Mouse (Mus musculus) midbrain, embryonic 10.5 days (tissue): Measurements from ENCODE around the gene 2610042L04Rik. TPM values are rescaled to one million over a fixed set of nuclear protein-coding genes. Genes with fewer than 3 reads are reported as not detected.
"Not testable (repeated sequence)": the region's sequence is repeated elsewhere in the genome, so short reads cannot be mapped to it uniquely, and the experiment has no call there.

Experiments used
- DNase-seq: peaks from one replicate; pipeline ENCODE4 v3.0.0-alpha.2; 2017; ENCODE audit warnings: low spot score
- H3K27ac ChIP-seq: fragments of 300-500 bp; sonication (generic); replicated peaks from 2 replicates; pipeline ENCODE4 v1.5.1; 2016; ENCODE audit warnings: mild to moderate bottlenecking
- H3K27me3 ChIP-seq: fragments of 300-500 bp; sonication (generic); 2 replicates; pipeline ENCODE4 v1.6.1; 2016; ENCODE audit warnings: low read depth, mild to moderate bottlenecking; ENCODE audit not compliant: poor library complexity, severe bottlenecking
- H3K36me3 ChIP-seq: fragments of 300-500 bp; sonication (generic); 2 replicates; pipeline ENCODE4 v1.6.1; 2016; ENCODE audit warnings: mild to moderate bottlenecking, moderate library complexity
- H3K4me1 ChIP-seq: fragments of 300-500 bp; sonication (generic); 2 replicates; pipeline ENCODE4 v1.6.1; 2016
- H3K4me3 ChIP-seq: fragments of 300-500 bp; sonication (generic); 2 replicates; pipeline ENCODE4 v1.5.1; 2016; ENCODE audit warnings: mild to moderate bottlenecking, moderate library complexity
- H3K9me3 ChIP-seq: fragments of 300-500 bp; sonication (generic); replicated peaks from 2 replicates; pipeline ENCODE4 v1.6.1; 2016; ENCODE audit warnings: mild to moderate bottlenecking
- WGBS: fragments of 180-500 bp; shearing (Covaris S2); methylation state at CpG from one replicate; pipeline ENCODE4 v1.1.7; 2016; 5-methylcytosine and 5-hydroxymethylcytosine counted together
- polyA plus RNA-seq: library from polyadenylated mRNA; unstranded; fragments of >200 nt; fragmentation: Nextera tagmentation; extraction: Ambion mirVana; gene quantifications from 2 replicates; pipeline ENCODE4 v1.2.1, GENCODE M21; 2016

Gene 2610042L04Rik
- polyA plus RNA-seq, result 0.52 and 0.65 TPM in 2 replicates

DNA sequence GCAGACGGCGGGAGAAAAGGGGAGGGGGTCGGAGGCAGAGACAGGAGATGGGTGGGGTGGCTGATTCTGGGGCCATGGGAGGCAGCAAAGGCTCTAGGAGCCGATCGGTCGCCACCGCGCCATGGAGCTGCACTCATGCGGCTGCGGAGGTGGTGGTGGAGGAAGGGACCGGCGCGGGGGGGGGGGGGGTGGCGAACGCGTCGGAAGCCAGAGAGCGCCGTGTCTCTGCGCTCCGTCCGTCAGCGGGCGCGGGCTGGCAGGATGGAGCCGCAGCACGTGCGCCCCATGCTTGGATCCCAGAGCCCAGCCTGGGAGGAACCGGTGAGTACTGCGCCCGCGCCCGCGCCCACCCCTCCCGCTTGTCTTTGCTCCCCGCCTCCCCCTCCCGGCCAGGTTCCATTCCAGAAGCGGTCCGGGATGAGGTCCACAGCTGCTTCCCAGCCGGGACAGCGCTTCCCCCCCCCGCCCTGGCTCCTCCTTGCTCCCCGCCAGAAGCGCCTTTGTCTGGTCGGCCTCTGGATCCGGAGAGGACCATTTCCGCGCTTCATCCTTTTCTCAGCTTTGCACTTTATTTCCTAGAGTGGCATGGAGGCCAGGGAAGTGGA is at the start of gene 2610042L04Rik:
Gene 2610042L04Rik, plus strand, starts transcription at position 288 of the 605 bp plus-strand sequence.
- not testable (repeated sequence) for H3K9me3 ChIP-seq, H3K4me1 ChIP-seq, H3K27me3 ChIP-seq, H3K36me3 ChIP-seq
- H3K27ac ChIP-seq, result peak within 1 kb of the TSS; percentile 75
- H3K4me3 ChIP-seq, result peak within 1 kb of the TSS; percentile 57
- under 1% methylated on average over 21 of the region's 48 CpGs for WGBS
- peak; percentile 34 for DNase-seq

GRCm38 (mm10) chr14:4316983-4317382 is 17.6 kb upstream of the 2610042L04Rik start, which contains the start of gene Gm3149:
TSS of gene Gm3149 (plus strand) at chr14:4317283.
- H3K4me1 ChIP-seq, H3K4me3 ChIP-seq, H3K9me3 ChIP-seq, H3K27ac ChIP-seq, H3K36me3 ChIP-seq, H3K27me3 ChIP-seq, DNase-seq: not testable (repeated sequence)
- no CpG with 5 or more reads among the region's 1 CpGs for WGBS

- H3K27ac ChIP-seq, H3K4me3 ChIP-seq, H3K4me1 ChIP-seq, H3K27me3 ChIP-seq, H3K9me3 ChIP-seq, H3K36me3 ChIP-seq, DNase-seq: not testable (repeated sequence)
- WGBS, result 5% methylated on average over 8 of the region's 8 CpGs
Measured at GRCm38 (mm10) chr14:4335506-4335905, 943 bp downstream of the 2610042L04Rik start.

DNA sequence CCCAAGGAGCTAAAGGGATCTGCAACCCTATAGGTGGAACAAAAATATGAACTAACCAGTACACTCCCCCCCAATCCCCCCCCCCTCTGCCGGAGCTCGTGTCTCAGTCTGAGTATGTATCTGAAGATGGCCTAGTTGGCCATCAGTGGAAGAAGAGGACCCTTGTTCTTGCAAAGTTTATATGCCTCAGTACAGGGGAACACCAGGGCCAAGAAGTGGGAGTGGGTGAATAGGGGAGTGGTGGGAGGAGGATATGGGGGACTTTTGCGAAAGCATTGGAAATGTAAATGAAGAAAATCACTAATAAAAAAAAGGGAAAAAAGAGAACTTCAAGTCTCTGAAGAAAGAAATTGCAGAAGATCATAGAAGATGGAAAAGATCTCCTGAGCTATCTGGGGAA is 34.4 kb downstream of the 2610042L04Rik start:
- not testable (repeated sequence) for H3K4me1 ChIP-seq, H3K4me3 ChIP-seq, H3K9me3 ChIP-seq, H3K36me3 ChIP-seq, H3K27ac ChIP-seq, H3K27me3 ChIP-seq, DNase-seq
- 91% methylated on average over 3 of the region's 3 CpGs for WGBS

GRCm38 (mm10) chr14:4369691-4370090 is 35.1 kb downstream of the 2610042L04Rik start:
- not testable (repeated sequence) for H3K36me3 ChIP-seq, H3K27ac ChIP-seq, H3K4me1 ChIP-seq, H3K4me3 ChIP-seq, H3K9me3 ChIP-seq, H3K27me3 ChIP-seq, DNase-seq
- WGBS, result 84% methylated on average over 3 of the region's 3 CpGs

- not testable (repeated sequence) for H3K27ac ChIP-seq, H3K27me3 ChIP-seq, H3K9me3 ChIP-seq, DNase-seq, H3K36me3 ChIP-seq, H3K4me1 ChIP-seq, H3K4me3 ChIP-seq
Measured at GRCm38 (mm10) chr14:4377871-4378270, 43.3 kb downstream of the 2610042L04Rik start.

DNA sequence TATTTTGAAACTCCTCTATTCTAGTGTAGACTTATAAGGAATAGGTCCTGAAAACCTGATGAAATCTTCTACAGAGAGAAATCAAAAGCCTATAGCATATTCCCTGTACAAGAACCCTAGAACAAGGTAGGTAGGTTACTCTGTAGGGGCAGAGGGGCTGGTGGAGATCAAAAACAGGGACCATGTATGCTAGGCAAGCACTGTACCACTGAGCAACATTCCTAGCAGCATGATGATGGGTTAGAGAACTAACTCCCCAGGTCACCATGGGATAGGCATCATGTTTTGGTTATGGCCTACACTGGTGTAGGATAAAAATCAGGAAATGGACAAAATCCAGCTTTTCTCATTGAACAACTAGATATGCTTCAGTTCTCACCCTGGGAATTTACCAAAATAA is 51.0 kb downstream of the 2610042L04Rik start:
- H3K4me1 ChIP-seq, DNase-seq, H3K27ac ChIP-seq, H3K36me3 ChIP-seq, H3K27me3 ChIP-seq, H3K9me3 ChIP-seq, H3K4me3 ChIP-seq: not testable (repeated sequence)

DNA sequence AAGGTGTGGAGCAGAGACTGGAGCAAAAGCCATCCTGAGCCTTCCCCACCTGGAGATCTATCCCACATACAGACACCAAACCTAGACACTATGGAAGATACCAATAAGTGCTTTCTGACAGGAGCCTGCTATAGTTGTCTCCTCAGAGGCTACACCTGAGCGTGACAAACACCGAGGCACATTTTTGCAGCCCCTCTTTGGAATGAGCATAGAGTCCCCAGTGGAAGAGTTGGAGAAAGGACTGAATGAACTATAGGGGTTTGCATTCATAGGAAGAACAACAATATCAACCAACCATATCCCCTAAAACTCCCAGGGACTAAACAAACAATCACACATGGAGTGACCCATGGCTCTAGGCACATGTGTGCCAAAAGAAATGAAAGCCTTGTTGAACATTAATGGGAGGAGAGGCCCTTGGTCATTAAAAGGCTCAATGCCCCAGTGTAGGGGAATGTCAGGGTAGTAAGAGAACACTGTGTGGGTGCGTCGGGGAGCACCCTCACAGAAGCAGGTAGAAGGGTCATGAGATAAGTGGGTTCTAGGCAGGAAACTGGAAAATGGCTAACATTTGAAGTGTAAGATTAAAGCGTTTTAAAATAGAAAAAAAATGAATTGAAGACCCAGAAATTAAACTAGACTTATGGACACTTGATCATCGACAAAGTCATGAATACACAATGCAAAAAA is 58.4 kb downstream of the 2610042L04Rik start:
- not testable (repeated sequence) for H3K9me3 ChIP-seq, H3K4me3 ChIP-seq, H3K27ac ChIP-seq, DNase-seq, H3K27me3 ChIP-seq, H3K4me1 ChIP-seq, H3K36me3 ChIP-seq
- 97% methylated on average over 4 of the region's 6 CpGs for WGBS

DNA sequence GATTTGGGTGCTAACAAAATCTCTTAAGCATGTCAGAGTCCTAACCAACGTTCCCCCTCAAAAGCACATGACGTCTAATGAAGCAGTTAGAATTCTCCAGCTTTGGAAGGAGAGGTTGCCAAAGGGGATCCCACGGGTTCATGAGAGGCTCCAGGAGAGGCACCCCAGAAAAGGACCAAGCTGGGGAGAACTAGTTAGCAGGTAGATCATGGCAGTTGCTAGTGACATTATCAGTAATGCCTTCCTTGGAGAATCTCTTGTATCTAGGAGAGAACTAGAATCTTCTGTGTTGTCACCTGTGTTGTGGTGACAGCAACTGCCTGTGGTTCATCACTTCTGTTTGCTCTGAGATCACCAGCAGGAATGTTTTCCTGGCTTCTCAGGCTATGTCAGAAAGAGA is 62.7 kb downstream of the 2610042L04Rik start, which contains the start of gene Gm3159:
Gene Gm3159, plus strand, starts transcription at position 301 of the 400 bp plus-strand sequence.
- H3K36me3 ChIP-seq, H3K9me3 ChIP-seq, H3K4me1 ChIP-seq, H3K27me3 ChIP-seq, H3K4me3 ChIP-seq, DNase-seq, H3K27ac ChIP-seq: not testable (repeated sequence)
- WGBS, result 81% methylated on average over 2 of the region's 3 CpGs

DNA sequence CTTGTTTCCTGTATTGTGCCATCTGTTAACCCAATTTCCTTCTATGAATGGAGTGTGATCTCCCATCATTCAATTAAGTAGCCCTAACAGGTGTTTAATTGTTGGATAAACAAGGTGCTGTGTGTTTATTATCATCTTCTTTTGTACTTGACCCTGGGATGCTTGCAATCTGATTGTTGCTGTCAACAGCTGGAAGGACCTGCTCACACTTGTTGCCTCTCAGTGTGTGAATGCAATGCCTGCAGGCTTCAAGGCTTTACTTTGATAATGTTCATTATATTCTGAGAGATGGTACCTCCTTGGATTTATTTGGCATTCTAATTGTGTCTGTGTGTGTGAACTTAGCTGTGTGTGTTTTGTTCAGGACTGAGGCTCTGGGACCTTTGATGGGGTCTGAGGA is 64.1 kb downstream of the 2610042L04Rik start:
- not testable (repeated sequence) for H3K4me1 ChIP-seq, H3K4me3 ChIP-seq, DNase-seq, H3K27me3 ChIP-seq, H3K36me3 ChIP-seq, H3K27ac ChIP-seq, H3K9me3 ChIP-seq

DNA sequence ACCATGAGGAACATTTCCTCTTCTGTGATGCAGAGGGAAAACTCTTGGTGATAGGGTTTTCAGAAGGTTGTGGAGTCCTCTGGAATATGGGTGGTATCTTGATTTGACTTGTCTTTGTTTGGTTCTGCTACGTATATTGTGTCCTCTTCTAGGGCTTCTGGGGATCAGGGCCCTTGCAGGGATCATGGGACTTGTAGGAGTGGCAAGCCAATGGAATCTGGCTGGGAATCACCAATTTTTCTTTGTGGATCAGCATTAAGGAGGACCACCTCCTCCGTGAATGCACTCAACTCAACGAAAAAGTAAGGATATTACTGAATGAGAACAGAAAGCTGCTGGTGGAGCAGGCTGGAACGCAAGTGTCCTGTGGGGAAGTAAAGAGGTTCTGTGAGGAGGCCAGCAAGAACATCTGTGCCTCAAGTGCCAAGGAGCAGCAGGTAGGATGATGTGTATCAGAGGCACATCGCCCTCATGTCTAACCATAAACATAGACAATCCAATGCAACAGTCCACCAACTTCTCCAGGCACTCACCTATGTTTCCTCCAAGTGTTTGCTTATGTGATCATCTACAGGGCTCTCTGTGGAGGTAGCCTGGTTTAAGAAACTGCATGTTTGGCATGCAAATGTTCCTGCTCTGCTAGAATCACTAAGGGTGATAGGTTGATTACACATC is 65.7 kb downstream of the 2610042L04Rik start:
- not testable (repeated sequence) for H3K36me3 ChIP-seq

DNA sequence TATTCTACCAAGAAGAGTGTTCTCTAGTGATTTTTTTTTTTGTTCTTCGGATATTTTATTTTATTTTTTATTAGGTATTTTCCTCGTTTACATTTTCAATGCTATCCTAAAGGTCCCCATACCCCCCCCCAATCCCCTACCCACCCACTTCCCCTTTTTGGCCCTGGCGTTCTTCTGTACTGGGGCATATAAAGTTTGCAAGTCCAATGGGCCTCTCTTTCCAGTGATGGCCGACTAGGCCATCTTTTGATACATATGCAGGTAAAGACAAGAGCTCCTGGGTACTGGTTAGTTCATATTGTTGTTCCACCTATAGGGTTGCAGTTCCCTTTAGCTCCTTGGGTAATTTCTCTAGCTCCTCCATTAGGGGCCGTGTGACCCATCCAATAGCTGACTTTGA is 66.7 kb downstream of the 2610042L04Rik start:
- H3K9me3 ChIP-seq, H3K27ac ChIP-seq, H3K4me1 ChIP-seq, H3K4me3 ChIP-seq, DNase-seq, H3K27me3 ChIP-seq, H3K36me3 ChIP-seq: not testable (repeated sequence)
- WGBS, result 80% methylated on average over 5 of the region's 5 CpGs

More for the DNA sequence above, 65.7 kb downstream of the 2610042L04Rik start:
- not testable (repeated sequence) for H3K27ac ChIP-seq, H3K4me3 ChIP-seq, H3K27me3 ChIP-seq, H3K4me1 ChIP-seq, H3K9me3 ChIP-seq, DNase-seq
- WGBS, result 93% methylated on average over 5 of the region's 5 CpGs

GRCm38 (mm10) chr14:4403840-4404239 is 69.3 kb downstream of the 2610042L04Rik start:
- H3K36me3 ChIP-seq, H3K4me1 ChIP-seq, DNase-seq, H3K27ac ChIP-seq, H3K9me3 ChIP-seq, H3K4me3 ChIP-seq, H3K27me3 ChIP-seq: not testable (repeated sequence)
